Mouse (Mus musculus): ENCODE data around the gene Idh2. TPM values are rescaled to one million over a fixed set of nuclear protein-coding genes. Genes with fewer than 3 reads are reported as not detected.

The Idh2 gene
- polyA plus RNA-seq, 1 experiment from 2014 or later: 183 TPM

GRCm38 (mm10) chr7:80105637-80106390 is 9.4 kb downstream of the Idh2 start:
- ATAC-seq (no peak), DNase-seq (no peak)
- peaks cover 3% of the 10 kb centered on the region; the same call in 1 of the 2 replicates for H3K36me3 ChIP-seq (replicated peaks; ENCODE audit: insufficient read depth, low read length)
- H3K9me3 ChIP-seq (ENCODE audit: low read length): no peaks in the 10 kb centered on the region
- H3K27me3 ChIP-seq (ENCODE audit: insufficient read depth, low read length): no peaks in the 10 kb centered on the region
- no peak overlapping the region for H3K9ac ChIP-seq (replicated peaks)
- H3K4me1 ChIP-seq (ENCODE audit: insufficient read depth): peaks cover 4% of the 10 kb centered on the region; the same call in 1 of the 2 replicates
- no peak overlapping the region for H3K4me3 ChIP-seq (ENCODE audit: low read depth, low read length)
- TF ChIP-seq CTCF (IDR thresholded peaks at IDR 0.05; ENCODE audit: low read depth) (no peak), EP300 (IDR thresholded peaks at IDR 0.05; ENCODE audit: low read depth) (no peak)
- no peak overlapping the region for H3K27ac ChIP-seq (ENCODE audit: low read depth)
- H3K4me2 ChIP-seq (ENCODE audit: low read depth, low read length): no peak overlapping the region
- 83% methylated on average over 4 of the region's 4 CpGs for WGBS (ENCODE audit: insufficient replicate concordance)

GRCm38 (mm10) chr7:80103335-80103734 is 11.9 kb downstream of the Idh2 start:
- Histone ChIP-seq H3K27ac (ENCODE audit: low read depth) (no peak overlapping the region), H3K9me3 (ENCODE audit: low read length) (no peaks in the 10 kb centered on the region), H3K9ac (replicated peaks) (no peak overlapping the region), H3K4me1 (ENCODE audit: insufficient read depth) (peaks cover 4% of the 10 kb centered on the region; the same call in 1 of the 2 replicates), H3K36me3 (replicated peaks; ENCODE audit: insufficient read depth, low read length) (peaks cover 24% of the 10 kb centered on the region), H3K27me3 (ENCODE audit: insufficient read depth, low read length) (no peaks in the 10 kb centered on the region), H3K4me3 (ENCODE audit: low read depth, low read length) (no peak overlapping the region), H3K4me2 (ENCODE audit: low read depth, low read length) (no peak overlapping the region)
- ATAC-seq: no peak
- WGBS (ENCODE audit: insufficient replicate concordance): 65% methylated on average over 3 of the region's 3 CpGs
- TF ChIP-seq EP300 (IDR thresholded peaks at IDR 0.05; ENCODE audit: low read depth) (no peak), CTCF (IDR thresholded peaks at IDR 0.05; ENCODE audit: low read depth) (no peak)
- DNase-seq: no peak

DNA sequence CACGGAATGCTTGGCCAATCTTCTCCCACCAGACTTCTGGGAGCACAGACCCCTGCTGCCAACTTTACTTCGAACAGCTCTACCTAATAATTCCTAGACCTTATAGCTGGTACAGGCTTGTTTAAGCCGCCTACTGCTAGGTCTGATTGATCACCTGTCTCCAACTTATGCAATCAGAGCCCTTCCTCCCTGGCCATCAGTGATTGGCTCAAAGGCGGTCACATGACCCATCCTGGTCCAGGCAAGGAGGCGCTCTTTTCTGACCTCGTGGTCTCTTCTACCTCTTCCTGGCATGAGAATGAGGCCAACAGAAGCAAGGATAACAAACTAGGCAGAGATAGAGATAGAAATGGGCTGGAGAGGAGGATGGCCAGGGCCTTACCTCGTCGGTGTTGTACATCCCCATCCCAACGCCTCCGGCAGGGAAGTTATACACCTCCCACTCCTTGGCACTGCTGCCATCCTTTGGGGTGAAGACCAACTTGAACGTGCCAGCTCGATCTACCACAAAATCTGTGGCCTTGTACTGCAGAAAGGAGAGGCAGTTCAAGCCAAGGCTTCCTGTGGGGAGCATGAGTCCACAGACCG is 16.7 kb downstream of the Idh2 start:
- Histone ChIP-seq H3K27me3 (ENCODE audit: insufficient read depth, low read length) (no peaks in the 10 kb centered on the region), H3K9me3 (ENCODE audit: low read length) (no peaks in the 10 kb centered on the region), H3K4me2 (ENCODE audit: low read depth, low read length) (no peak overlapping the region), H3K4me3 (ENCODE audit: low read depth, low read length) (no peak overlapping the region), H3K27ac (ENCODE audit: low read depth) (no peak overlapping the region), H3K36me3 (replicated peaks; ENCODE audit: insufficient read depth, low read length) (peaks cover 64% of the 10 kb centered on the region), H3K4me1 (ENCODE audit: insufficient read depth) (no peaks in the 10 kb centered on the region; the same call in 1 of the 2 replicates), H3K9ac (replicated peaks) (no peak overlapping the region)
- whole genome bisulfite sequencing (ENCODE audit: insufficient replicate concordance): 85% methylated on average over 13 of the region's 13 CpGs
- ATAC-seq (peak; percentile 45), DNase-seq (no peak)
- TF ChIP-seq EP300 (IDR thresholded peaks at IDR 0.05; ENCODE audit: low read depth) (no peak), CTCF (IDR thresholded peaks at IDR 0.05; ENCODE audit: low read depth) (no peak)

DNA sequence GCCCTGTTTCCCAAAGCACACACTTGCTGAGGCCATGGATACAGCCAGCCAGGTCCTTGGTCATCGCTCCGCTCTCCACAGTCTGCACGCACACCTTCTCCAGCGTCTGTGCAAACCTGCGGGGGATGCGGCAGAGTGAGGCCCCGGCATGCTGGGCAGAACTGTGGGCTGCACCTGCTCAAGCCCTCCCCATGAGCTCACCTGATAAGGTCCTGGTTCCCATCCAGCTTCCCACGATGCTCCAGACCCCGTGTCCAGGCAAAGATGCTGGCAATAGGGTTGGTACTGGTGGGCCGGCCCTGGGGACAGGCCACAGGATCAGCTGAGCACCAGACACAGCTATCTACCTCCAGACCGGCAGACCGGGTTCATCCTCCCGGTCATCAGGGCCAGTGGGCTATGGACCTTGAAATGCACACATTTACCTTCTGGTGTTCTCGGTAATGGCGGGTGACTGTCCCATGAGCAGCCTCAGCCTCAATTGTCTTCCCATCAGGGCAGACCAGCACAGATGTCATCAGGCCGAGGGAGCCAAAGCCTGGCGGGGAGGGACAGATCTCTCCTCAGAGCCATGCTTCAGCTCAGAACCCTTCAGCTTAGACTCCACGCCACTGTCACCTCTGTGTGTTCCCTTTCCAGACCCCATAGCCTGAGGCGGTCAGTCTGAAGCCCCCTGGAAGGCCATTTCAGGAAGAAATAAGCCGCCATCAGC is 19.4 kb downstream of the Idh2 start:
- Histone ChIP-seq H3K4me2 (ENCODE audit: low read depth, low read length) (no peak overlapping the region), H3K27me3 (ENCODE audit: insufficient read depth, low read length) (no peaks in the 10 kb centered on the region), H3K9me3 (ENCODE audit: low read length) (no peaks in the 10 kb centered on the region), H3K9ac (replicated peaks) (no peak overlapping the region), H3K36me3 (replicated peaks; ENCODE audit: insufficient read depth, low read length) (peaks cover 81% of the 10 kb centered on the region), H3K4me1 (ENCODE audit: insufficient read depth) (no peaks in the 10 kb centered on the region; the same call in 1 of the 2 replicates), H3K4me3 (ENCODE audit: low read depth, low read length) (no peak overlapping the region), H3K27ac (ENCODE audit: low read depth) (no peak overlapping the region)
- DNase-seq (no peak), ATAC-seq (no peak)
- TF ChIP-seq EP300 (IDR thresholded peaks at IDR 0.05; ENCODE audit: low read depth): no peak
- no peak for TF ChIP-seq CTCF (IDR thresholded peaks at IDR 0.05; ENCODE audit: low read depth)
- WGBS (ENCODE audit: insufficient replicate concordance): 92% methylated on average over 20 of the region's 20 CpGs

GRCm38 (mm10) chr7:80094481-80094880 is 20.7 kb downstream of the Idh2 start:
- Histone ChIP-seq H3K27me3 (ENCODE audit: insufficient read depth, low read length) (no peaks in the 10 kb centered on the region), H3K36me3 (replicated peaks; ENCODE audit: insufficient read depth, low read length) (peaks cover 79% of the 10 kb centered on the region), H3K4me2 (ENCODE audit: low read depth, low read length) (no peak overlapping the region), H3K4me1 (ENCODE audit: insufficient read depth) (no peaks in the 10 kb centered on the region; the same call in 1 of the 2 replicates), H3K27ac (ENCODE audit: low read depth) (no peak overlapping the region; the same call in 1 of the 2 replicates), H3K4me3 (ENCODE audit: low read depth, low read length) (no peak overlapping the region), H3K9me3 (ENCODE audit: low read length) (no peaks in the 10 kb centered on the region), H3K9ac (replicated peaks) (no peak overlapping the region)
- no peak for DNase-seq
- WGBS (ENCODE audit: insufficient replicate concordance): 67% methylated on average over 5 of the region's 5 CpGs
- TF ChIP-seq EP300 (IDR thresholded peaks at IDR 0.05; ENCODE audit: low read depth) (no peak), CTCF (IDR thresholded peaks at IDR 0.05; ENCODE audit: low read depth) (no peak)
- ATAC-seq: no peak

All from liver, postnatal 0 days (tissue).